Mouse (Mus musculus) neural tube, postnatal 0 days (tissue): ENCODE results near the gene Olfr1320. TPM values are rescaled to one million over a fixed set of nuclear protein-coding genes. Genes with fewer than 3 reads are reported as not detected.

Source experiments
- polyA plus RNA-seq: library from polyadenylated mRNA; unstranded; fragments of >200 nt; fragmentation: Nextera tagmentation; extraction: Ambion mirVana; gene quantifications from 2 replicates; pipeline ENCODE4 v1.2.1, GENCODE M21; 2015

Gene Olfr1320
- polyA plus RNA-seq: not detected in 2 replicates

DNA sequence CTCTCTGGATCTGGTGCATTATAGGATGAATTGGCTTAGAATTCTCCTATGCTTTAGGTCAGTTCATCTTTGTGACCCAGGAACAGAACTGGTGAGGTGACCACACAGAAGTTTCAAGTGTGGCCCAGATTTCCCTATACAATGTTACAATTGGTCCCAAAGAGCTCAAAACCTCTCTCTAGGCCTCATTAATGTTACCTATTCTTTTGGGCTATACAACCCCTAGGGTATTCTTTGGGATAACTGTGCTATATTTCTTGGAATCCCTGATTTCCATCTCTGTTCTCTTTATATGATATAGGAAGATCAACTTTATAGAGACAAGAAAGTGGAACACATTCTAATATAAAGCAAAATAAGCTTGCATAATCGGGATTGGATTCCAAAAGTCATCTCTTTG lies at the start of gene Olfr1320:
Olfr1320 (plus strand) TSS at position 301 of the 400 bp plus-strand sequence.

Other genes starting within 250 kb of the Olfr1320 start
- gene Arhgap36, start 208.4 kb upstream of the Olfr1320 start, polyA plus RNA-seq: 28.2 and 31.2 TPM in 2 replicates
- gene Olfr1321, start 62.7 kb downstream of the Olfr1320 start, polyA plus RNA-seq: not detected in 2 replicates
- 11.8 and 12.7 TPM in 2 replicates for gene Igsf1, start 125.4 kb downstream of the Olfr1320 start, polyA plus RNA-seq
- not detected in 2 replicates for gene Olfr1322, start 219.2 kb downstream of the Olfr1320 start, polyA plus RNA-seq